Mouse (Mus musculus) heart, adult 2 months (tissue): ENCODE results near the gene Plscr2.

Experiments
- EP300 ChIP-seq: fragments of 200-500 bp; IDR thresholded peaks from 2 replicates; pipeline ENCODE4 v1.6.1; 2011; ENCODE audit warnings: low read depth, low read length, control low read depth; ENCODE audit not compliant: insufficient read depth
- POLR2A ChIP-seq: fragments of 200-500 bp; IDR thresholded peaks from 2 replicates; pipeline ENCODE4 v1.6.1; 2011; ENCODE audit warnings: mild to moderate bottlenecking, low read depth, low read length, control low read depth; ENCODE audit not compliant: insufficient read depth

- TF ChIP-seq POLR2A (no peak), EP300 (no peak)
These were observed 41.4 kb downstream of the Plscr2 start for GRCm38 (mm10) chr9:92316791-92317190.
